In genomic region chr4:98107093-98107453, GRCm38 (mm10) we compare ENCODE assay signal across 8 mouse cellular contexts.
DNase-seq lines count a peak whose midpoint lies in the region; ATAC-seq lines count a peak whose summit lies in the region.
"Had no signal": no experiment of that assay in that cellular context is flagged by ENCODE, and none has a peak within 500 bp of the region (broad histone marks: within the 10 kb centered on the region; RNA-seq: fewer than 3 reads in every experiment).

No protein-coding gene starts in this region.

- H3K9ac ChIP-seq in kidney, embryonic 14.5 days (ENCODE audit: low read depth, low read length): no peak overlapping the region
- no peak overlapping the region for H3K9ac ChIP-seq in embryonic facial prominence, embryonic 12.5 days
- H3K9ac ChIP-seq in forebrain, embryonic 16.5 days (replicated peaks; ENCODE audit: low read depth, low read length): no peak overlapping the region
- H3K9ac ChIP-seq in limb, embryonic 15.5 days: no peak overlapping the region

- no peak for DNase-seq in kidney, adult 18-20 months
- DNase-seq in left cerebral cortex, adult 8-10 months (ENCODE audit: low spot score in 2 of 2): no peak
- DNase-seq in gastrocnemius, adult 8-10 months (ENCODE audit: low spot score in 2 of 2): no peak
- DNase-seq: thymus, adult 2 months had no signal

- peak; percentile 48 for ATAC-seq in kidney, embryonic 14.5 days (ENCODE audit: low FRiP score, low TSS enrichment)
- no peak for ATAC-seq in embryonic facial prominence, embryonic 12.5 days (ENCODE audit: insufficient number of reproducible peaks, insufficient read depth, low FRiP score, low TSS enrichment)
- ATAC-seq in forebrain, embryonic 16.5 days: no peak
- no peak for ATAC-seq in limb, embryonic 15.5 days (ENCODE audit: insufficient number of reproducible peaks, low FRiP score, low TSS enrichment, low read depth)

- no peaks in the 10 kb centered on the region for H3K27me3 ChIP-seq in kidney, embryonic 14.5 days (ENCODE audit: control insufficient read depth, insufficient read depth, low read length)
- no peaks in the 10 kb centered on the region for H3K27me3 ChIP-seq in embryonic facial prominence, embryonic 12.5 days
- no peaks in the 10 kb centered on the region for H3K27me3 ChIP-seq in forebrain, embryonic 16.5 days (replicated peaks; ENCODE audit: control insufficient read depth, insufficient read depth, low read length)
- H3K27me3 ChIP-seq in limb, embryonic 15.5 days: no peaks in the 10 kb centered on the region

- peak overlapping the region; percentile 30 for H3K4me2 ChIP-seq in kidney, embryonic 14.5 days (replicated peaks; ENCODE audit: low read depth, low read length)
- H3K4me2 ChIP-seq in embryonic facial prominence, embryonic 12.5 days (replicated peaks): peak overlapping the region; percentile 12; the same call in 1 of the 2 replicates
- H3K4me2 ChIP-seq in forebrain, embryonic 16.5 days (ENCODE audit: low read length): peak overlapping the region; percentile 13; the same call in 1 of the 2 replicates
- H3K4me2 ChIP-seq in limb, embryonic 15.5 days: peak overlapping the region; percentile 37; the same call in 1 of the 2 replicates

- H3K27ac ChIP-seq in kidney, embryonic 14.5 days (ENCODE audit: low read depth, low read length): peak overlapping the region; percentile 76; the same call in 1 of the 2 replicates
- H3K27ac ChIP-seq in embryonic facial prominence, embryonic 12.5 days: peak overlapping the region; percentile 91
- peak overlapping the region; percentile 58 for H3K27ac ChIP-seq in forebrain, embryonic 16.5 days (ENCODE audit: low read length)
- H3K27ac ChIP-seq in limb, embryonic 15.5 days: peak overlapping the region; percentile 74

- 4% methylated on average over 4 of the region's 4 CpGs for WGBS in kidney, embryonic 14.5 days
- WGBS in embryonic facial prominence, embryonic 12.5 days: 5% methylated on average over 4 of the region's 4 CpGs
- 8% methylated on average over 4 of the region's 4 CpGs for WGBS in forebrain, embryonic 16.5 days
- 12% methylated on average over 4 of the region's 4 CpGs for WGBS in limb, embryonic 15.5 days

- H3K36me3 ChIP-seq in kidney, embryonic 14.5 days (ENCODE audit: control insufficient read depth, insufficient read depth, low read length): no peaks in the 10 kb centered on the region
- no peaks in the 10 kb centered on the region for H3K36me3 ChIP-seq in embryonic facial prominence, embryonic 12.5 days
- H3K36me3 ChIP-seq in forebrain, embryonic 16.5 days (ENCODE audit: control insufficient read depth, insufficient read depth): no peaks in the 10 kb centered on the region
- H3K36me3 ChIP-seq in limb, embryonic 15.5 days: no peaks in the 10 kb centered on the region

- no peak overlapping the region for H3K4me3 ChIP-seq in kidney, embryonic 14.5 days (ENCODE audit: low read length)
- no peak overlapping the region for H3K4me3 ChIP-seq in embryonic facial prominence, embryonic 12.5 days
- H3K4me3 ChIP-seq in forebrain, embryonic 16.5 days (replicated peaks; ENCODE audit: low read length): no peak overlapping the region
- H3K4me3 ChIP-seq in limb, embryonic 15.5 days: no peak overlapping the region

- peaks cover 48% of the 10 kb centered on the region for H3K4me1 ChIP-seq in kidney, embryonic 14.5 days (ENCODE audit: control insufficient read depth, insufficient read depth, low read length)
- peaks cover 62% of the 10 kb centered on the region for H3K4me1 ChIP-seq in embryonic facial prominence, embryonic 12.5 days
- peaks cover 45% of the 10 kb centered on the region for H3K4me1 ChIP-seq in forebrain, embryonic 16.5 days (replicated peaks; ENCODE audit: control insufficient read depth, insufficient read depth, low read length)
- H3K4me1 ChIP-seq in limb, embryonic 15.5 days: peaks cover 68% of the 10 kb centered on the region

- H3K9me3 ChIP-seq in kidney, embryonic 14.5 days (ENCODE audit: control insufficient read depth, low read length): no peaks in the 10 kb centered on the region
- no peaks in the 10 kb centered on the region for H3K9me3 ChIP-seq in embryonic facial prominence, embryonic 12.5 days
- no peaks in the 10 kb centered on the region for H3K9me3 ChIP-seq in forebrain, embryonic 16.5 days (ENCODE audit: control insufficient read depth, low read length)
- no peaks in the 10 kb centered on the region for H3K9me3 ChIP-seq in limb, embryonic 15.5 days
